Mouse (Mus musculus) ES-Bruce4 (cell line): ENCODE results near the gene Myo1f. TPM values are rescaled to one million over a fixed set of nuclear protein-coding genes. Genes with fewer than 3 reads are reported as not detected.

Source experiments
- H3K27ac ChIP-seq: 2 replicates; pipeline ENCODE4 v1.5.1; 2012; ENCODE audit warnings: low read length, inconsistent platforms; ENCODE audit not compliant: insufficient read depth
- H3K27me3 ChIP-seq: 2 replicates; pipeline ENCODE4 v1.6.1; 2012; ENCODE audit warnings: mild to moderate bottlenecking, low read length, inconsistent platforms; ENCODE audit not compliant: control insufficient read depth, poor library complexity, insufficient read depth, severe bottlenecking
- H3K36me3 ChIP-seq: 2 replicates; pipeline ENCODE4 v1.6.1; 2012; ENCODE audit warnings: inconsistent platforms, mild to moderate bottlenecking, low read length, moderate library complexity; ENCODE audit not compliant: control insufficient read depth, poor library complexity, insufficient read depth, severe bottlenecking
- H3K4me1 ChIP-seq: one replicate; pipeline ENCODE4 v1.8.1; 2011; ENCODE audit warnings: low read length; ENCODE audit not compliant: control insufficient read depth, insufficient read depth
- H3K4me3 ChIP-seq: 2 replicates; pipeline ENCODE4 v1.5.1; 2011; ENCODE audit warnings: low read depth, mild to moderate bottlenecking, low read length
- H3K9ac ChIP-seq: 2 replicates; pipeline ENCODE4 v1.6.1; 2012; ENCODE audit warnings: low read depth, mild to moderate bottlenecking, inconsistent platforms; ENCODE audit not compliant: poor library complexity, severe bottlenecking
- H3K9me3 ChIP-seq: replicated peaks from 2 replicates; pipeline ENCODE4 v1.6.1; 2012; ENCODE audit warnings: mild to moderate bottlenecking, low read length, inconsistent platforms; ENCODE audit not compliant: control insufficient read depth, poor library complexity, insufficient read depth, severe bottlenecking
- CTCF ChIP-seq: IDR thresholded peaks from one replicate; pipeline ENCODE4 v1.8.1; 2011; ENCODE audit warnings: low read depth, low read length
- EP300 ChIP-seq: IDR thresholded peaks from 2 replicates; pipeline ENCODE4 v1.6.1; 2011; ENCODE audit warnings: low read depth, low read length; ENCODE audit not compliant: insufficient read depth
- POLR2A ChIP-seq: IDR thresholded peaks from one replicate; pipeline ENCODE4 v1.8.1; 2011; ENCODE audit warnings: low read length; ENCODE audit not compliant: insufficient read depth
- polyA plus RNA-seq: library from polyadenylated mRNA; stranded (reverse); fragments of >200 nt; gene quantifications from 2 replicates; pipeline ENCODE4 v1.2.4, GENCODE M21; 2011; ENCODE audit warnings: low read depth; ENCODE audit not compliant: missing spikeins, insufficient read depth, insufficient read length

Myo1f gene
- polyA plus RNA-seq, 1 experiment = not detected

DNA sequence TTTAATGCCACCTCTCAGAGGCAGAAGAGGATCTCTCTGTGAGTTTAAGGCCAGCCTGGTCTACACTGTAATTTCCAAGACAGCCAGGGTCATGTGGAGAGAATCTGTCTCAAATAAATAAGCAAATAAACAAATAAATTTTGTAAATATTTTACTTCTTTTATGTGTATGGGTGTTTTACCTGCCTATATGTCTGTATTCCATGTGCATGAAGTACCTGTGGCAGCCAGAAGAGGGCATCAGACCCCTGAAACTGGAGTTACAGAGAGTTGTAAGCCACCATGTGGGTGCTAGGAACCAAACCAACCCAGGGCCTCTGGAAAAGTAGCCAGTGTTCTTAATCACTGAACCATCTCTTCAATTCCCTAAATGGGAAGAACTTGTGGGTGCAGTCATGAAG is 41.8 kb downstream of the Myo1f start:
- H3K9me3 ChIP-seq = no peaks in the 10 kb centered on the region; the same call in 1 of the 2 replicates
- peaks cover 2% of the 10 kb centered on the region for H3K4me1 ChIP-seq
- no peak overlapping the region for H3K27ac ChIP-seq
- no peaks in the 10 kb centered on the region for H3K27me3 ChIP-seq
- TF ChIP-seq POLR2A (no peak), CTCF (peak; percentile 30), EP300 (no peak)
- H3K9ac ChIP-seq = no peak overlapping the region
- no peak overlapping the region for H3K4me3 ChIP-seq
- no peaks in the 10 kb centered on the region for H3K36me3 ChIP-seq

DNA sequence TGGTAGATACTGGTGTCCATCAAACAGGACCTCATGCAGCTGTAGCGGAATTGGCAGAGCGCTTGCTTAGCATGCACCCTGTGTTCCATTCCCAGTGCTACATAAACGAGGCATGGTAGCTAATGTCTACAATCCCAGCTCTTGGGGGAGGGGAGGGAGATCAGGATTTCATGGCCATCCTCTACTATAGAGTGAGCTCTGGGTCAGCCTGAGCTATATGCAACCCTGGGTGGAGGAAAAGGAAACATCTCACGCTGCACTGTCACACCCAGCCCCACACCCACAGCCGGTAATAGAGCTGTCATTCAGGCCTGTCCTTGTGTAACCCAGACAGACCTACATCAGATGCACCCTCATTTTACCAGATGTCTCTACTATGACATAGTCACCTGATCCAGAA is 43.0 kb downstream of the Myo1f start:
- TF ChIP-seq CTCF (no peak), EP300 (no peak), POLR2A (no peak)
- Histone ChIP-seq H3K9ac (no peak overlapping the region), H3K4me3 (peak overlapping the region; percentile 6; the same call in 1 of the 2 replicates)

DNA sequence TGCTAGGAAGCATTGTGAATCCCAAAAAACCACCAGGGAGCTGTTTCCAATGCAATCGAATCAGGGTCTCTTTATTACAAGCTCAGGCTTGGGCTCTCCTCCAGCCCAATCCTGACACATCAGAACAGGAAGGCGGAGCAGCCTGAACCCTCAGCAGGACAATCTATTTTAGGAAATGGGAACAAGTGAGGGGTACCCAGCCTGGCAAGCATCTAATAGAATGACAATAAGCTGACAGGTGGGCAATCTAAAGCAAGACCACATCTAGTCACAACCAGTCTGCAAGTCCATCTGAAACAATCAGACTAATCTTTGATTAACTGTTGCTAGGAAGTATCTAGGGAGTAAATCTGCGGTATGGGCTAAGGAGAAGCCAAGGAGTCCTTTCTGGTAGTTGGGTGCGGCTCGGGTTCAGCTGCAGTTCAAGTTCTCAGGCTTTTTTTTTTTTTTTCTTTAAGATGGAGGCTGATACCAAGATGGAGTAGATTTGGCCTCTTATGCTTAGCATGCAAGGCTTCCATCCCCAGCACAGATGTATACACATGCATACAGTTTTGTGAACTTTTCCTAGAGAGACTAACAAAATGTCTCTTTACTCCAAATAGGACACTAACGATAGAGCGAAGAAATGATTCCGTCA is 44.4 kb downstream of the Myo1f start:
- Histone ChIP-seq H3K27me3 (no peaks in the 10 kb centered on the region), H3K9me3 (no peaks in the 10 kb centered on the region; the same call in 1 of the 2 replicates), H3K4me1 (peaks cover 4% of the 10 kb centered on the region), H3K36me3 (no peaks in the 10 kb centered on the region), H3K4me3 (no peak overlapping the region), H3K9ac (0 out of 2 replicates have a peak overlapping the region, but pooled peaks have one; percentile 31), H3K27ac (peak overlapping the region; percentile 97)
- TF ChIP-seq EP300 (0 out of 2 replicates have a peak, but pooled peaks have one; percentile 7), POLR2A (no peak)

More for the DNA sequence above, 43.0 kb downstream of the Myo1f start:
- H3K4me1 ChIP-seq = peaks cover 4% of the 10 kb centered on the region
- no peaks in the 10 kb centered on the region for H3K36me3 ChIP-seq
- H3K27me3 ChIP-seq = no peaks in the 10 kb centered on the region
- H3K9me3 ChIP-seq = no peaks in the 10 kb centered on the region; the same call in 1 of the 2 replicates
- H3K27ac ChIP-seq = no peak overlapping the region

DNA sequence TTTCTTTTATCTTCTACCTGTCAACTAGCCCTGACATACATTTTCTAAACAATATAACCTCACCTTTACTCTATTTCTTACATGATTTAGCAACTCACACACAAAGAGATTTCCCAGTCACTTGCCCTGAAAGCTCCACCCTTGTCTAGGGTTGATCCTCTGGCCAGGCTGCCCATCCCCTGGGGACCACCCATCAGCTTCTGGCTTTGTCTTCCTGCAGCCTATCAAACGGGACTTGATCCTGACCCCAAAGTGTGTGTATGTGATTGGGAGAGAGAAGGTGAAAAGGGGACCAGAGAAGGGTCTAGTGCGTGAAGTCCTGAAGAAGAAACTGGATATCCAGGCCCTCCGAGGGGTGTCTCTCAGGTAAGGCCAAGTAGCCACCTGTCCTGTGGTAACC is 45.3 kb downstream of the Myo1f start:
- no peaks in the 10 kb centered on the region for H3K36me3 ChIP-seq

DNA sequence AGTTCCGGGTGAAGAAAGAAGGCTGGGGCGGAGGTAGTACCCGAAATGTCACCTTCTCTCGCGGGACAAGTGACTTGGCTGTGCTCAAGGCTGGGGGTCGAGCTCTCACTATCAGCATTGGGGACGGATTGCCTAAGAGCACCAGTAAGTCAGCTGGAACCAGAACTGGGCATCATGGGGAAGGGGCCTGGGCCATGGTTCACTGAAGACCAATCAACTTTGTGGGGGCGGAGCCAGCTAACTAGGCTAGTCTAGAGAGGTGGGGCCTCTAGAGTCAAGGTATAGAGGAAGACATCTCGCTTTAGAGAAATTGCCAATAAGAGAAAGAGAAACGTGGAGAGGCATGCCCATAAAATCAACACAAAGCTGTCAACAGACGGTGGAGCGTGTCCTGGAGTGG is 46.4 kb downstream of the Myo1f start:
- Histone ChIP-seq H3K4me3 (peak overlapping the region; percentile 51), H3K27ac (no peak overlapping the region), H3K4me1 (peaks cover 4% of the 10 kb centered on the region), H3K27me3 (no peaks in the 10 kb centered on the region), H3K9me3 (no peaks in the 10 kb centered on the region; the same call in 1 of the 2 replicates), H3K9ac (0 out of 2 replicates have a peak overlapping the region, but pooled peaks have one; percentile 13), H3K36me3 (no peaks in the 10 kb centered on the region)
- no peak for TF ChIP-seq EP300
- no peak for TF ChIP-seq POLR2A
- no peak for TF ChIP-seq CTCF

More for the DNA sequence above, 45.3 kb downstream of the Myo1f start:
- H3K4me1 ChIP-seq = peaks cover 4% of the 10 kb centered on the region
- TF ChIP-seq EP300 = no peak
- no peaks in the 10 kb centered on the region; the same call in 1 of the 2 replicates for H3K9me3 ChIP-seq
- H3K9ac ChIP-seq = no peak overlapping the region
- no peaks in the 10 kb centered on the region for H3K27me3 ChIP-seq
- H3K4me3 ChIP-seq = no peak overlapping the region
- H3K27ac ChIP-seq = peak overlapping the region; percentile 74; the same call in 1 of the 2 replicates

DNA sequence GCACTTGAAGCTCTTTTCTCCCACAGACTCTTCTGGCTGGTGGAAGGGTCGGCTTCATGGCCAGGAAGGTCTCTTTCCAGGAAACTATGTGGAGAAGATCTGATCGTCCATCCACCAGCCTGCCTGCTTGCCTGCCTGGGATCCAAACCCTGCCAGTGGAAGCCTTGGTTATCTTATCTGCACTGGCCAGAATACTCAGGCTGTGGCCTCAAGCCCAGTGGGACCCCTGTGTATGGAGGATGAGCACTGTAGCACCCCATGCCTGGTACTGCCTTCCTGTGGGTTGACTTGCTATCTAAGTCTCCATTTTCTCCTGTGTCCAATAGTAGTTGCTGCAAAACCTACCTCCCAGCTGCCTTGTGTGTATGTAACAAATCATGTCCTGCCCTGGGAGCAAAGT is 51.8 kb downstream of the Myo1f start:
- Histone ChIP-seq H3K36me3 (no peaks in the 10 kb centered on the region), H3K4me1 (peaks cover 1% of the 10 kb centered on the region), H3K27me3 (no peaks in the 10 kb centered on the region), H3K9ac (no peak overlapping the region), H3K27ac (no peak overlapping the region), H3K4me3 (no peak overlapping the region), H3K9me3 (no peaks in the 10 kb centered on the region)
- TF ChIP-seq EP300 (no peak), POLR2A (no peak), CTCF (no peak)
